Mouse (Mus musculus) liver, postnatal 0 days (tissue): ENCODE data around the gene Ccdc187.

Experiments used
- CTCF ChIP-seq: sonication (generic); IDR thresholded peaks from 2 replicates; pipeline ENCODE4 v1.5.1; 2016; ENCODE audit warnings: antibody characterized with exemption, low read depth
- EP300 ChIP-seq: IDR thresholded peaks from 2 replicates; pipeline ENCODE4 v1.6.1; 2016; ENCODE audit warnings: antibody characterized with exemption, low read depth, mild to moderate bottlenecking

- TF ChIP-seq CTCF, result no peak
- no peak for TF ChIP-seq EP300
Measured at GRCm38 (mm10) chr2:26231366-26231765, 63.0 kb downstream of the Ccdc187 start.
